Mouse (Mus musculus): ENCODE results near the gene Dok4.
"Not testable (repeated sequence)": the region's sequence is repeated elsewhere in the genome, so short reads cannot be mapped to it uniquely, and the experiment has no call there.

Dok4 gene

GRCm38 (mm10) chr8:94841183-94841582, 34.9 kb downstream of the Dok4 start:
- DNase-seq (ENCODE audit: low spot score in 2 of 2): no peak

GRCm38 (mm10) chr8:94838600-94838999, 37.5 kb downstream of the Dok4 start:
- peak in 1 of 2 experiments; percentile 64 for DNase-seq (ENCODE audit: low spot score in 2 of 2)

GRCm38 (mm10) chr8:94837662-94838574, 38.2 kb downstream of the Dok4 start, which contains the start of the genes Coq9 and Ciapin1:
Gene Coq9 (plus strand): TSS chr8:94838321.
Gene Ciapin1 (minus strand): TSS chr8:94838358.
- DNase-seq (ENCODE audit: low spot score in 2 of 2): peak; percentile 86 to 91

- no peak for DNase-seq (ENCODE audit: low spot score in 2 of 2)
These were observed 39.5 kb downstream of the Dok4 start for GRCm38 (mm10) chr8:94836456-94837240.

- not testable (repeated sequence) for DNase-seq (ENCODE audit: low spot score in 2 of 2)
These were observed 40.4 kb downstream of the Dok4 start for GRCm38 (mm10) chr8:94835751-94836150.

- DNase-seq (ENCODE audit: low spot score in 2 of 2): not testable (repeated sequence)
These were observed 42.2 kb downstream of the Dok4 start for GRCm38 (mm10) chr8:94833901-94834405.

GRCm38 (mm10) chr8:94828284-94828683, 47.8 kb downstream of the Dok4 start:
- DNase-seq (ENCODE audit: low spot score in 2 of 2): no peak

GRCm38 (mm10) chr8:94826210-94826609, 49.9 kb downstream of the Dok4 start:
- DNase-seq (ENCODE audit: low spot score in 2 of 2): no peak

GRCm38 (mm10) chr8:94825170-94825569, 51.0 kb downstream of the Dok4 start:
- no peak for DNase-seq (ENCODE audit: low spot score in 2 of 2)

- DNase-seq (ENCODE audit: low spot score in 2 of 2): no peak
These were observed 53.2 kb downstream of the Dok4 start for GRCm38 (mm10) chr8:94822637-94823560.

GRCm38 (mm10) chr8:94821381-94821780, 54.7 kb downstream of the Dok4 start:
- DNase-seq (ENCODE audit: low spot score in 2 of 2): no peak

- DNase-seq (ENCODE audit: low spot score in 2 of 2): no peak
These were observed 55.6 kb downstream of the Dok4 start for GRCm38 (mm10) chr8:94820553-94820952.

- DNase-seq (ENCODE audit: low spot score in 2 of 2): no peak
These were observed 56.4 kb downstream of the Dok4 start for GRCm38 (mm10) chr8:94819671-94820179.

GRCm38 (mm10) chr8:94817933-94818332, 58.2 kb downstream of the Dok4 start:
- no peak for DNase-seq (ENCODE audit: low spot score in 2 of 2)

GRCm38 (mm10) chr8:94814556-94814955, 61.6 kb downstream of the Dok4 start:
- no peak for DNase-seq (ENCODE audit: low spot score in 2 of 2)
